Mouse (Mus musculus) G1E (cell line): ENCODE measurements around the gene Abhd17b. TPM values are rescaled to one million over a fixed set of nuclear protein-coding genes. Genes with fewer than 3 reads are reported as not detected.

Experiments
- ATAC-seq: 2 replicates; pipeline ENCODE4 v1.8.0; 2016; ENCODE audit warnings: mild to moderate bottlenecking; ENCODE audit not compliant: insufficient number of reproducible peaks, poor library complexity, low FRiP score, severe bottlenecking; ENCODE audit errors: extremely low read depth
- DNase-seq: peaks from one replicate; pipeline ENCODE4 v3.0.0; 2012; ENCODE audit warnings: low spot score
- H3K27me3 ChIP-seq: 2 replicates; pipeline ENCODE4 v1.6.1; 2012; ENCODE audit warnings: mild to moderate bottlenecking, low read length, inconsistent platforms; ENCODE audit not compliant: insufficient read depth
- H3K36me3 ChIP-seq: replicated peaks from 2 replicates; pipeline ENCODE3; 2012; ENCODE audit warnings: mild to moderate bottlenecking, inconsistent platforms
- H3K4me1 ChIP-seq: 2 replicates; pipeline ENCODE4 v1.6.1; 2012; ENCODE audit warnings: low read depth, low read length, inconsistent platforms, mixed read lengths; ENCODE audit not compliant: insufficient read depth
- H3K4me3 ChIP-seq: 2 replicates; pipeline ENCODE4 v1.5.1; 2012; ENCODE audit warnings: low read depth, mild to moderate bottlenecking, inconsistent platforms, low read length, moderate library complexity, mixed read lengths
- H3K9me3 ChIP-seq: replicated peaks from 2 replicates; pipeline ENCODE4 v1.6.1; 2012; ENCODE audit warnings: inconsistent platforms
- CTCF ChIP-seq: IDR thresholded peaks from 2 replicates; pipeline ENCODE4 v1.5.1; 2012; ENCODE audit warnings: low read depth, low read length, inconsistent platforms, mixed read lengths
- GATA1 ChIP-seq: IDR thresholded peaks from 2 replicates; pipeline ENCODE4 v1.6.1; 2012; ENCODE audit warnings: borderline replicate concordance, low read length, inconsistent platforms, mixed read lengths
- GATA2 ChIP-seq: IDR thresholded peaks from 2 replicates; pipeline ENCODE4 v1.6.1; 2012; ENCODE audit warnings: low read depth, low read length, inconsistent platforms, borderline replicate concordance
- POLR2AphosphoS5 ChIP-seq: IDR thresholded peaks from 2 replicates; pipeline ENCODE4 v1.6.1; 2012; ENCODE audit warnings: low read depth, low read length, inconsistent platforms; ENCODE audit not compliant: insufficient replicate concordance
- TAL1 ChIP-seq: conservative IDR thresholded peaks from 2 replicates; pipeline ENCODE4 v1.6.1; 2012; ENCODE audit warnings: low read depth, low read length, inconsistent platforms, mixed read lengths
- polyA plus RNA-seq: library from polyadenylated mRNA; stranded (reverse); fragments of >175 nt; gene quantifications from 2 replicates; pipeline ENCODE4 v1.2.3, GENCODE M21; 2012
- total RNA-seq, 2 experiments: library from RNA; stranded (forward) in 1 of 2; stranded (reverse) in 1 of 2; fragments of 200-1000 nt in 1 of 2; fragments of >200 nt in 1 of 2; fragmentation: Nextera tagmentation in 1 of 2; gene quantifications; 2 replicates each; pipeline ENCODE4 v1.2.3; 2014 to 2017

Abhd17b gene
- total and polyA plus RNA-seq, 3 experiments = 7.6 to 34.0 (median 26.4) TPM

GRCm38 (mm10) chr19:21651664-21652063 is 1.3 kb upstream of the Abhd17b start:
- peaks cover 35% of the 10 kb centered on the region for H3K36me3 ChIP-seq
- no peak for TF ChIP-seq CTCF
- no peak for TF ChIP-seq TAL1
- no peak for TF ChIP-seq GATA2
- TF ChIP-seq POLR2AphosphoS5 = no peak
- TF ChIP-seq GATA1 = no peak
- peak overlapping the region; percentile 92 for H3K4me3 ChIP-seq
- peaks cover 41% of the 10 kb centered on the region for H3K4me1 ChIP-seq
- DNase-seq (no peak), ATAC-seq (no peak)
- no peaks in the 10 kb centered on the region for H3K27me3 ChIP-seq
- no peaks in the 10 kb centered on the region for H3K9me3 ChIP-seq

- Histone ChIP-seq H3K36me3 (peaks cover 30% of the 10 kb centered on the region), H3K4me3 (peak within 1 kb of the TSS; percentile 92), H3K27me3 (no peaks in the 10 kb centered on the region), H3K4me1 (peaks cover 35% of the 10 kb centered on the region), H3K9me3 (no peaks in the 10 kb centered on the region)
- ATAC-seq = peak; percentile 97
- TF ChIP-seq POLR2AphosphoS5 (no peak), TAL1 (no peak), GATA2 (no peak), GATA1 (no peak), CTCF (no peak)
- DNase-seq = peak; percentile 98
These were observed 457 bp upstream of the Abhd17b start, which contains the start of gene 1110059E24Rik for GRCm38 (mm10) chr19:21652285-21653171. 1110059E24Rik (minus strand) TSS chr19:21652976.

- Histone ChIP-seq H3K27me3 (no peaks in the 10 kb centered on the region), H3K4me3 (no peak overlapping the region; the same call in 1 of the 2 replicates), H3K36me3 (peaks cover 24% of the 10 kb centered on the region), H3K9me3 (no peaks in the 10 kb centered on the region), H3K4me1 (peaks cover 31% of the 10 kb centered on the region)
- DNase-seq (no peak), ATAC-seq (no peak)
- TF ChIP-seq TAL1 (no peak), GATA2 (no peak), CTCF (no peak), POLR2AphosphoS5 (no peak), GATA1 (no peak)
These were observed 1.8 kb downstream of the Abhd17b start for GRCm38 (mm10) chr19:21654788-21655187.

- Histone ChIP-seq H3K9me3 (no peaks in the 10 kb centered on the region), H3K36me3 (peaks cover 19% of the 10 kb centered on the region), H3K4me1 (peaks cover 5% of the 10 kb centered on the region; the same call in 1 of the 2 replicates), H3K27me3 (no peaks in the 10 kb centered on the region), H3K4me3 (no peak overlapping the region)
- DNase-seq = no peak
- TF ChIP-seq TAL1 = no peak
- TF ChIP-seq GATA1 = no peak
- TF ChIP-seq CTCF = no peak
- no peak for TF ChIP-seq POLR2AphosphoS5
- TF ChIP-seq GATA2 = no peak
- no peak for ATAC-seq
These were observed 7.7 kb downstream of the Abhd17b start for GRCm38 (mm10) chr19:21660734-21661133.

- H3K4me1 ChIP-seq = no peaks in the 10 kb centered on the region; the same call in 1 of the 2 replicates
These were observed 10.9 kb downstream of the Abhd17b start for GRCm38 (mm10) chr19:21663756-21664456.

More at GRCm38 (mm10) chr19:21663756-21664456, 10.9 kb downstream of the Abhd17b start:
- H3K9me3 ChIP-seq = no peaks in the 10 kb centered on the region
- no peak overlapping the region for H3K4me3 ChIP-seq
- H3K27me3 ChIP-seq = no peaks in the 10 kb centered on the region
- TF ChIP-seq POLR2AphosphoS5 (no peak), TAL1 (no peak), GATA1 (no peak), GATA2 (no peak), CTCF (no peak)
- ATAC-seq = no peak
- peaks cover 17% of the 10 kb centered on the region for H3K36me3 ChIP-seq
- DNase-seq = no peak
